Mouse (Mus musculus) kidney, adult 10 weeks (tissue): ENCODE measurements around the gene Sema4a. TPM values are rescaled to one million over a fixed set of nuclear protein-coding genes. Genes with fewer than 3 reads are reported as not detected.

Experiments
- polyA plus RNA-seq: library from polyadenylated mRNA; stranded (reverse); fragments of 350-450 nt; fragmentation: Illumina TruSeq; extraction: RNeasy Lipid Tissue Mini Kit (QIAGEN cat#74804); gene quantifications from one replicate; pipeline ENCODE4 v1.2.3, GENCODE M21; 2014; ENCODE audit warnings: low read depth, low replicate concordance

The Sema4a gene
- 77.3 TPM for polyA plus RNA-seq

GRCm38 (mm10) chr3:88460983-88461696 lies at the start of gene Sema4a:
Gene Sema4a, minus strand, starts transcription at chr3:88461182.

GRCm38 (mm10) chr3:88509692-88510420 lies 48.9 kb upstream of the Sema4a start, which contains the start of gene Lmna:
Gene Lmna, minus strand, starts transcription at chr3:88509956.

GRCm38 (mm10) chr3:88424605-88425329 lies 36.2 kb downstream of the Sema4a start, which contains the start of gene Slc25a44:
Gene Slc25a44, minus strand, starts transcription at chr3:88425139.

GRCm38 (mm10) chr3:88409741-88410644 lies 51.0 kb downstream of the Sema4a start, which contains the start of gene Pmf1:
Gene Pmf1, minus strand, starts transcription at chr3:88410331.

Other genes starting within 250 kb of the Sema4a start
- gene Rhbg, start 206.5 kb downstream of the Sema4a start, polyA plus RNA-seq = 0.40 TPM
- gene Gm38392, start 174.0 kb downstream of the Sema4a start, polyA plus RNA-seq = not detected
- 4.5 TPM for gene Tsacc, start 164.2 kb downstream of the Sema4a start, polyA plus RNA-seq
- gene Cct3, start 164.1 kb downstream of the Sema4a start, polyA plus RNA-seq = 106 TPM
- 2.8 TPM for gene Glmp, start 136.2 kb downstream of the Sema4a start, polyA plus RNA-seq
- 0.61 TPM for gene Tmem79, start 125.0 kb downstream of the Sema4a start, polyA plus RNA-seq
- gene Smg5, start 124.9 kb downstream of the Sema4a start, polyA plus RNA-seq = 23.3 TPM
- gene Paqr6, start 96.6 kb downstream of the Sema4a start, polyA plus RNA-seq = not detected
- 0.57 TPM for gene Bglap3, start 88.4 kb downstream of the Sema4a start, polyA plus RNA-seq
- not detected for gene Bglap2, start 82.5 kb downstream of the Sema4a start, polyA plus RNA-seq
- gene Bglap, start 76.7 kb downstream of the Sema4a start, polyA plus RNA-seq = not detected
- 1.9 TPM for gene Pmf1, start 50.9 kb downstream of the Sema4a start, polyA plus RNA-seq
- 13.4 TPM for gene Slc25a44, start 36.0 kb downstream of the Sema4a start, polyA plus RNA-seq
- 2.7 TPM for gene Lmna, start 48.8 kb upstream of the Sema4a start, polyA plus RNA-seq
- gene Mex3a, start 71.2 kb upstream of the Sema4a start, polyA plus RNA-seq = 0.57 TPM
- gene Rab25, start 87.1 kb upstream of the Sema4a start, polyA plus RNA-seq = 2.4 TPM
- gene Lamtor2, start 91.9 kb upstream of the Sema4a start, polyA plus RNA-seq = 7.3 TPM
- 19.4 TPM for gene Ubqln4, start 92.6 kb upstream of the Sema4a start, polyA plus RNA-seq
- 22.5 TPM for gene Ssr2, start 114.7 kb upstream of the Sema4a start, polyA plus RNA-seq
- 11.2 TPM for gene Arhgef2, start 144.8 kb upstream of the Sema4a start, polyA plus RNA-seq
- not detected for gene Rxfp4, start 192.0 kb upstream of the Sema4a start, polyA plus RNA-seq
- 52.6 TPM for gene Khdc4, start 224.6 kb upstream of the Sema4a start, polyA plus RNA-seq